Mouse (Mus musculus) forebrain, embryonic 15.5 days (tissue): ENCODE data around the gene Rptor. TPM values are rescaled to one million over a fixed set of nuclear protein-coding genes. Genes with fewer than 3 reads are reported as not detected.
"Not testable (repeated sequence)": the region's sequence is repeated elsewhere in the genome, so short reads cannot be mapped to it uniquely, and the experiment has no call there.

Experiments
- ATAC-seq: fragments of 200-750 bp; cut with Nextera tagmentation; replicated peaks from 2 replicates; pipeline ENCODE4 v1.8.0; 2017; ENCODE audit warnings: mild to moderate bottlenecking, moderate TSS enrichment, moderate library complexity
- H3K27ac ChIP-seq: fragments of 300-500 bp; sonication (generic); replicated peaks from 2 replicates; pipeline ENCODE4 v1.5.1; 2015; ENCODE audit warnings: mild to moderate bottlenecking, inconsistent platforms
- H3K27me3 ChIP-seq: fragments of 300-500 bp; sonication (generic); 2 replicates; pipeline ENCODE4 v1.6.1; 2015; ENCODE audit warnings: inconsistent platforms
- H3K36me3 ChIP-seq: fragments of 300-500 bp; sonication (generic); 2 replicates; pipeline ENCODE4 v1.6.1; 2015; ENCODE audit warnings: mild to moderate bottlenecking, inconsistent platforms
- H3K4me1 ChIP-seq: fragments of 300-500 bp; sonication (generic); 2 replicates; pipeline ENCODE4 v1.6.1; 2015; ENCODE audit warnings: inconsistent platforms
- H3K4me2 ChIP-seq: fragments of 300-500 bp; sonication (generic); replicated peaks from 2 replicates; pipeline ENCODE4 v1.6.1; 2015; ENCODE audit warnings: mild to moderate bottlenecking, inconsistent platforms
- H3K4me3 ChIP-seq: fragments of 300-500 bp; sonication (generic); 2 replicates; pipeline ENCODE4 v1.5.1; 2015; ENCODE audit warnings: mild to moderate bottlenecking, inconsistent platforms
- H3K9ac ChIP-seq: fragments of 300-500 bp; sonication (generic); replicated peaks from 2 replicates; pipeline ENCODE4 v1.6.1; 2015; ENCODE audit warnings: mild to moderate bottlenecking, inconsistent platforms
- H3K9me3 ChIP-seq: fragments of 300-500 bp; sonication (generic); 2 replicates; pipeline ENCODE4 v1.6.1; 2016; ENCODE audit warnings: inconsistent platforms
- WGBS: fragments of 180-500 bp; shearing (Covaris S2); methylation state at CpG from one replicate; pipeline ENCODE4 v1.1.7; 2015; ENCODE audit warnings: mixed read lengths; 5-methylcytosine and 5-hydroxymethylcytosine counted together
- polyA plus RNA-seq: library from polyadenylated mRNA; unstranded; fragments of >200 nt; fragmentation: Nextera tagmentation; extraction: Ambion mirVana; gene quantifications from 2 replicates; pipeline ENCODE4 v1.2.1, GENCODE M21; 2015

The Rptor gene
- polyA plus RNA-seq, 1 experiment from 2014 or later: 12.0 TPM

- Histone ChIP-seq H3K4me1 (peaks cover 13% of the 10 kb centered on the region), H3K36me3 (no peaks in the 10 kb centered on the region), H3K9ac (no peak overlapping the region), H3K4me2 (no peak overlapping the region), H3K27ac (no peak overlapping the region), H3K4me3 (no peak overlapping the region), H3K9me3 (no peaks in the 10 kb centered on the region), H3K27me3 (no peaks in the 10 kb centered on the region)
- ATAC-seq: no peak
- 87% methylated on average over 4 of the region's 4 CpGs for WGBS
These were observed 33.7 kb downstream of the Rptor start for GRCm38 (mm10) chr11:119636371-119636883.

GRCm38 (mm10) chr11:119637519-119637918 lies 34.8 kb downstream of the Rptor start:
- Histone ChIP-seq H3K4me2 (no peak overlapping the region), H3K4me3 (no peak overlapping the region), H3K27ac (no peak overlapping the region), H3K36me3 (no peaks in the 10 kb centered on the region), H3K9ac (no peak overlapping the region), H3K4me1 (peaks cover 17% of the 10 kb centered on the region), H3K27me3 (no peaks in the 10 kb centered on the region), H3K9me3 (no peaks in the 10 kb centered on the region)
- ATAC-seq: no peak
- 88% methylated on average over 6 of the region's 6 CpGs for whole genome bisulfite sequencing

DNA sequence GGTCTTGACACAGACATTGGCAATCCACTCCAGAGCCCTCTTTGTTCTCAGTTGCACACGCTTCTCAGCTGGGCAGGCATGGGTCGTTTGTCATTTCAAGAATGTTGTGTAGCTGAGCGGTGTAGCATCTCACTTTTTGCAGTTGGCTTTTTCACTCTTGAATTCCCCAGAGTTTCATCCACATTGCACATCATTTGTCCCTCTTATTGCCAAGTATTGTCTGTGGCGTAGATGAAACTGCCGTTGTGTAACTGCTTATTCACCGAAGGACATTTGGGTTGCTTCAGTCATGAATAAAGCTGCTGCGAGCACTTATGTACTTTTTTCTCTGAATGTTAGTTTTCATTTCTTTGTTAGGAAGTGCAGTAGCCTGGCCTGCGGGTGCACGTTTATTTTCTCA lies 37.8 kb downstream of the Rptor start:
- 72% methylated on average over 9 of the region's 9 CpGs for WGBS
- H3K27ac ChIP-seq: no peak overlapping the region

GRCm38 (mm10) chr11:119641831-119642381 lies 39.2 kb downstream of the Rptor start:
- 79% methylated on average over 9 of the region's 9 CpGs for WGBS
- ATAC-seq: no peak

More for the DNA sequence above, 37.8 kb downstream of the Rptor start:
- Histone ChIP-seq H3K9me3 (no peaks in the 10 kb centered on the region), H3K36me3 (no peaks in the 10 kb centered on the region), H3K4me3 (no peak overlapping the region), H3K27me3 (no peaks in the 10 kb centered on the region), H3K4me2 (no peak overlapping the region), H3K9ac (no peak overlapping the region), H3K4me1 (peaks cover 30% of the 10 kb centered on the region)
- ATAC-seq: no peak

DNA sequence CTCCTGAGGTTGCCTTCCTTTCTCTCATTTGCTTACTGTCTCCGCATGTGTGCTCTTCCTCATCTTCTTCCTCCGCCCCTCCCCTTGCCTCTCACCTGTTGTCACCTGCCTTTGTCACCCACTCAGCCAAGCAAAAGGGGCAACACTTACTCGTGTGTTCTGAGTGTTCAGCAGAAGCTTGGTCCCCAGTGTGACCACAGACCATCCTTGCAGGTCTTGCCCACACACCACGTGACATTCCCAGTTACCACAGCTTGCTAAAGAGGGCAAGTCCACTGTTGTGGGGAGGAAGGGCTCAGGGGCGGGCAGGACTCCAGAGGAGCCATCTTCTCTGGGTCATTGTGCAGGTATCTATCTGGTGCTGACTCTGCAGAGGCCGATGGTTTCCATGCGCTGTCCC lies 40.6 kb downstream of the Rptor start:
- H3K27me3 ChIP-seq: no peaks in the 10 kb centered on the region
- 91% methylated on average over 7 of the region's 7 CpGs for WGBS
- no peaks in the 10 kb centered on the region for H3K36me3 ChIP-seq
- ATAC-seq: no peak
- no peak overlapping the region for H3K4me2 ChIP-seq
- H3K4me3 ChIP-seq: no peak overlapping the region
- no peak overlapping the region for H3K9ac ChIP-seq
- peaks cover 30% of the 10 kb centered on the region for H3K4me1 ChIP-seq
- no peaks in the 10 kb centered on the region for H3K9me3 ChIP-seq
- H3K27ac ChIP-seq: no peak overlapping the region

More at GRCm38 (mm10) chr11:119641831-119642381, 39.2 kb downstream of the Rptor start:
- Histone ChIP-seq H3K4me2 (no peak overlapping the region), H3K4me3 (no peak overlapping the region), H3K36me3 (no peaks in the 10 kb centered on the region), H3K4me1 (peaks cover 30% of the 10 kb centered on the region), H3K9ac (no peak overlapping the region), H3K27ac (no peak overlapping the region), H3K27me3 (no peaks in the 10 kb centered on the region), H3K9me3 (no peaks in the 10 kb centered on the region)

- peaks cover 24% of the 10 kb centered on the region for H3K4me1 ChIP-seq
These were observed 41.4 kb downstream of the Rptor start for GRCm38 (mm10) chr11:119644140-119644539.

DNA sequence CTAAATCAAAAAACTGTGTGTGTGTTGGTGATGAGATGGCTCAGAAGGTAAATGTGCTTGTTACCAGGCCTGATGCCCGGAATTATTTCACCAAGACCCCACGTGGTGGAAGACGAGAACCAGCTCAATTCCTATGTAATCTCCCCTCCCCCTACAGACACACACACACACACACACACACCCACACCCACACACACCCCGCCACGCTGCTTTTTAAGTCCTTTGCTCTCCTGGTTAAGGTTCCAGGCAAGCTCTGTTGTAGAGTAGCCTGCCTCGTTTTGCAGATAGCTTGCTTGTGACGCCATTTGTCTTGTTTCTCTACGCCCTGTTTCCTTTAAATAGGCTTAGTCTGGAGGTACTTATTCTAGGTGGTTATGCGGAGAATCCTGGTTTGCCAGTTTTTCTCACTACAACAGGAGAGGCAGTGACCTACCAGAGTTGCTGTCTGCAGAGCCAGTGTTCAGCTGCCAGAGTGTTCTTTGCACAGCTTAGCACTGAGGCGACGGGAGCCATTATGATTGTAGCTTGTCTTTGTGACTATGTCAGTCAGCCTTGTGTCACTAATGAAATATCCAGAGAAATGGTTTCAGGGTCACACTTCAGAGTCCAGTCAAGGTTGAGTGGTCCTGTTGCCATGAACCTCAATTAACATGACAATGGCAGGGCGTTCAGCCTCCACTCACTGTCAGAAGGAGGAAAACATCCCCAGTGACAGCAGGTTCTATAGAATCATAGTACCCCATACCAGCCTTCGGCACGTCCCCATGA lies 42.1 kb downstream of the Rptor start:
- no peak for ATAC-seq
- no peak overlapping the region for H3K4me3 ChIP-seq
- no peak overlapping the region for H3K27ac ChIP-seq
- no peaks in the 10 kb centered on the region for H3K36me3 ChIP-seq
- peaks cover 22% of the 10 kb centered on the region for H3K4me1 ChIP-seq
- H3K9me3 ChIP-seq: no peaks in the 10 kb centered on the region
- WGBS: 28% methylated on average over 14 of the region's 14 CpGs
- no peaks in the 10 kb centered on the region for H3K27me3 ChIP-seq
- H3K4me2 ChIP-seq: no peak overlapping the region
- H3K9ac ChIP-seq: no peak overlapping the region

More at GRCm38 (mm10) chr11:119644140-119644539, 41.4 kb downstream of the Rptor start:
- no peaks in the 10 kb centered on the region for H3K27me3 ChIP-seq
- no peak overlapping the region for H3K27ac ChIP-seq
- 84% methylated on average over 7 of the region's 7 CpGs for WGBS
- no peaks in the 10 kb centered on the region for H3K36me3 ChIP-seq
- no peak for ATAC-seq
- no peaks in the 10 kb centered on the region for H3K9me3 ChIP-seq
- no peak overlapping the region for H3K9ac ChIP-seq
- H3K4me2 ChIP-seq: no peak overlapping the region
- H3K4me3 ChIP-seq: no peak overlapping the region

DNA sequence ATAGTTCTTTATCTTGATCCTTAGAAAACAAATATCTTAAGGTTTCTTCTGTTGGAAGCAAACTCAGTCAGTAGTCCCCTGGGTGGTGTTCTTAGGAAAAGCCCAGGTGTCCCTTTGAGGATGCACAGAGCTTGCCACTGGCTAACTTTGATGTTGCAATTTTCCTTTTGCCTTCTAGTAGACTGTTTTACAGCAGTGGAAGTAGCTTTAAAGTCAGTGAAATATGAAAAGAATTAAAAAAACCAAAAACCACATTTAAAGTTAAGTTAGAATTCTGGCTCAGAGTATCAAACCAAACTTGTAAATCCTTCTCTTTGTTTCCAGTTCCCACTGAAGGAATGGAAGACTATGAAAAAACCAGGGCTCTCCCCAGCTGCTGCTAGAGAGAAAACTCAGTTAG lies 47.8 kb downstream of the Rptor start:
- Histone ChIP-seq H3K36me3 (no peaks in the 10 kb centered on the region), H3K27ac (no peak overlapping the region), H3K9ac (no peak overlapping the region), H3K9me3 (no peaks in the 10 kb centered on the region), H3K4me3 (no peak overlapping the region), H3K4me2 (no peak overlapping the region), H3K4me1 (no peaks in the 10 kb centered on the region), H3K27me3 (no peaks in the 10 kb centered on the region)
- ATAC-seq: no peak

DNA sequence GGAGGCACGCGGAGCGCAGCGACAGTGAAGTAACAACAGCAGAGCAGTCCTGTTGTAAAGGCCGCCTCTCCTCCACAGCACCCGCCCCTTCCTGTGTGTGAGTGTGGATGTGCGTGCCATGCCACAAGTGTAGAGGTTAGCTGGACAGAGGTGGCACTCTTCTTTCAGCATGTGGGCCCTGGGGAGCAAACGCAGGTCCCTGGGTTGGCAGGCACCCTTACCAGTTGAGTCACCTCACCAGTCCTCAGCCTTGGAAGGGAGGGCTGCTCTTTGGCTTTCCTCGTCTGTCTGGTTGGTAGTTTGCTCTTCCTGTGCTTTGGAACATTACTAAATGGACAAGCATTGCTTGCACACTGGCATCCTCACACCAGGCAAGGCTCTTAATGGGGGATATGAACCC lies 50.6 kb downstream of the Rptor start:
- ATAC-seq: no peak
- H3K36me3 ChIP-seq: no peaks in the 10 kb centered on the region
- H3K4me1 ChIP-seq: no peaks in the 10 kb centered on the region
- H3K9ac ChIP-seq: no peak overlapping the region
- no peak overlapping the region for H3K4me2 ChIP-seq
- H3K27ac ChIP-seq: no peak overlapping the region
- no peaks in the 10 kb centered on the region for H3K9me3 ChIP-seq
- 87% methylated on average over 9 of the region's 9 CpGs for WGBS
- H3K27me3 ChIP-seq: no peaks in the 10 kb centered on the region
- H3K4me3 ChIP-seq: no peak overlapping the region

DNA sequence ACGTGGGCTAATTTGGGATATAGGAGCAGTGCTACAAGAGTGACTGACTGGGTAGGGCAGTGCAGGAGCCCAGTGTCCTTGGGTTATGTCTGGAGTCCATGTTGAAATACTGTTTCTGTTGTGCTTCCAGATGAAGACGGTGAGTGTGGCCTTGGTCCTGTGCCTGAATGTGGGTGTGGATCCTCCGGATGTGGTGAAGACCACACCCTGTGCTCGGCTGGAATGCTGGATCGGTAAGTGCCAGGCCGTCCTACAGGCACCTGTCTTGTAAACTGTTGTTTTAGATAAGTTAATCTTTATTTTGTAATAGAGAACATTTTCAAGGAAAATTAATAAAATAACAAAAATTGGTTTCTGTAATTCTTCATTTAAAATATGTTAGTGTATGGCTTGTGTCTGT lies 54.8 kb downstream of the Rptor start:
- Histone ChIP-seq H3K36me3 (no peaks in the 10 kb centered on the region), H3K4me3 (no peak overlapping the region), H3K9me3 (no peaks in the 10 kb centered on the region), H3K4me1 (no peaks in the 10 kb centered on the region), H3K9ac (no peak overlapping the region), H3K4me2 (no peak overlapping the region), H3K27ac (no peak overlapping the region), H3K27me3 (no peaks in the 10 kb centered on the region)
- 90% methylated on average over 6 of the region's 6 CpGs for WGBS
- no peak for ATAC-seq

DNA sequence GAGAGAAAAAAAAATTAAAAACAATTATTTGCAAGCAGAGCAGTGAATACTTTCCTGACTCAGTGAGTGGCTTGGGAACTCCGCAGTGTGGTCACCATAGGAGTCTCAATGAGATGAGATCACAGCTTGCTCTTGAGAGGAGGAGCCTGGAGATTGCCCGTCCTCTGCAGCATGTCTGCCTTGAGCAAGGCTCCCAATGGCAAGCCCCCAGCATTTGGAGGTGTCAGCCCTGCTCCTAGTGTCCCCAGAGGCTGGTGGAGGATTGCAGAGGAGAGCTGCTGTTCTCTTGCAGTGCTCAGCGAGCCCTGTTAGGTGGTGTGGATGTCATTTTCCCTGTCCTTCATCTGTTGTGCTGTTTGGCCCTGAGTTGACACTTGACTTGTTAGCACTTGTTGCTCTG lies 56.6 kb downstream of the Rptor start:
- no peak overlapping the region for H3K27ac ChIP-seq
- no peak for ATAC-seq
- no peak overlapping the region for H3K4me2 ChIP-seq
- H3K36me3 ChIP-seq: no peaks in the 10 kb centered on the region
- WGBS: 94% methylated on average over 3 of the region's 3 CpGs
- no peaks in the 10 kb centered on the region for H3K9me3 ChIP-seq
- H3K9ac ChIP-seq: no peak overlapping the region
- H3K4me3 ChIP-seq: no peak overlapping the region
- H3K27me3 ChIP-seq: no peaks in the 10 kb centered on the region
- H3K4me1 ChIP-seq: 0 out of 2 replicates have a peak, but pooled peaks cover 2% of the 10 kb centered on the region

- H3K4me2 ChIP-seq, H3K9me3 ChIP-seq, H3K9ac ChIP-seq, H3K36me3 ChIP-seq, ATAC-seq, H3K27ac ChIP-seq, H3K4me3 ChIP-seq, H3K27me3 ChIP-seq, H3K4me1 ChIP-seq: not testable (repeated sequence)
- WGBS: 60% methylated on average over 4 of the region's 4 CpGs
These were observed 58.8 kb downstream of the Rptor start for GRCm38 (mm10) chr11:119661479-119661878.
